In the genomic region with DNA sequence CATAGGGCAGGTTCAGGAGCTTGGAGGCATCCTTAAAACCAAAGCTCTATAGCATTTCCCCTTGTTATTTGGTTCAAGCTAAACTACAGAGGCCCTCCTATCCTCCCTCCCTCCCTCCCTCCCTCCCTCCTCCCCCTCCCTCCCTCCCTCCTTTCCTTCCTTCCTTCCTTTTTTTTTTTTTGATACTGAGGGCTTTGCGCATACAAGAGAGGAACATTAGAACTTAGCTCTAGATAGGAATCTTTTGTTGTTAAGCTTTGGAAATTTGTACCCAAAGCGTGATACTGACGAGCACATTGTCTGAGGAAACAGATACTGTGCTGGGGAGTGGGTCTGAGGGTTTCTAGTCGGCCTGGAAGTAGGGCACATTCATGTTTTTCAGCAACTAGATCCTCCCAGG, we compare ENCODE assay signal across 20 mouse cellular contexts. TPM values are rescaled to one million over a fixed set of nuclear protein-coding genes. Genes with fewer than 3 reads are reported as not detected.
DNase-seq lines count a peak whose midpoint lies in the region; TF ChIP-seq lines count a peak whose summit lies in the region.
"Had no signal": no experiment of that assay in that cellular context is flagged by ENCODE, and none has a peak within 500 bp of the region (broad histone marks: within the 10 kb centered on the region; RNA-seq: fewer than 3 reads in every experiment).

No protein-coding gene starts in this region.

- H3K79me2 ChIP-seq in MEL (ENCODE audit: control insufficient read depth, insufficient read depth, low read length, poor library complexity) (no peaks in the 10 kb centered on the region), macrophage (ENCODE audit: inconsistent target) (no peaks in the 10 kb centered on the region)

- peak; percentile 39 for DNase-seq in MEL (ENCODE audit: low read depth, low spot score)
- DNase-seq in cerebellum, adult 11-12 months = no peak
- DNase-seq in lung, postnatal 10 days = no peak
- no peak for DNase-seq in cerebellum, adult 9-11 months
- DNase-seq: adrenal gland, adult 2 months; adrenal gland, adult 8-10 months; adrenal gland, postnatal 10 days; adrenal gland, postnatal 14 days; adrenal gland, postnatal 25 days; adrenal gland, postnatal 36 days; B cell, adult 2 months; cerebellum, adult 11 months; cerebellum, adult 18-20 months; cerebellum, adult 2 months; cerebellum, adult 8-10 months; cerebellum, adult 9-10 months had no signal

- TF ChIP-seq RAD21 in MEL (IDR thresholded peaks at IDR 0.05; ENCODE audit: low read depth, low read length) = no peak

- peaks cover 0 to 11% of the 10 kb centered on the region in 2 experiments; a peak in 2 of 4 replicates for H3K36me3 ChIP-seq in MEL (ENCODE audit: control insufficient read depth in 1 of 2, insufficient read depth in 2 of 2, low read length in 2 of 2)
- no peaks in the 10 kb centered on the region for H3K36me3 ChIP-seq in macrophage (ENCODE audit: inconsistent target)
- H3K36me3 ChIP-seq: G1E had no signal

- TF ChIP-seq EP300 in MEL (IDR thresholded peaks at IDR 0.05; ENCODE audit: low read depth in 1 of 2, low read length in 2 of 2) = no peak

- H3K9ac ChIP-seq in MEL (ENCODE audit: control insufficient read depth, low read depth, low read length, poor library complexity, severe bottlenecking) = no peak overlapping the region

- H3K4me3 ChIP-seq in MEL (ENCODE audit: control insufficient read depth in 1 of 2, insufficient read depth in 1 of 2, low read depth in 2 of 2, low read length in 2 of 2) (no peak overlapping the region; a peak in 1 of 4 replicates), macrophage (ENCODE audit: inconsistent target) (no peak overlapping the region)
- no peak overlapping the region for H3K4me3 ChIP-seq in bone marrow macrophage, adult 2 months (ENCODE audit: insufficient read depth, low read length)

- H3K27ac ChIP-seq in MEL (ENCODE audit: control insufficient read depth, low read depth, low read length) (peak overlapping the region; percentile 1; the same call in 1 of the 2 replicates), macrophage (peak overlapping the region; percentile 60)
- peak overlapping the region; percentile 62 for H3K27ac ChIP-seq in bone marrow macrophage, adult 2 months (ENCODE audit: insufficient read depth, low read depth, low read length)

- H3K4me1 ChIP-seq in MEL (ENCODE audit: control insufficient read depth in 1 of 2, insufficient read depth in 2 of 2, low read length in 2 of 2) = peaks cover 2 to 10% of the 10 kb centered on the region in 2 experiments
- peaks cover 43% of the 10 kb centered on the region for H3K4me1 ChIP-seq in bone marrow macrophage, adult 2 months (ENCODE audit: control insufficient read depth, insufficient read depth, low read length)

- H3K9me3 ChIP-seq in MEL (replicated peaks; ENCODE audit: insufficient read depth, low read length) = no peaks in the 10 kb centered on the region
- H3K9me3 ChIP-seq: G1E had no signal

- 13% methylated on average over 4 of the region's 4 CpGs for WGBS in macrophage (ENCODE audit: missing documents)

- TF ChIP-seq POLR2A in MEL (IDR thresholded peaks at IDR 0.05; ENCODE audit: control insufficient read depth in 1 of 2, insufficient read depth in 1 of 2, low read depth in 1 of 2, low read length in 2 of 2, poor library complexity in 1 of 2) = no peak
- no peak for TF ChIP-seq POLR2A in bone marrow macrophage, adult 2 months (IDR thresholded peaks at IDR 0.05; ENCODE audit: borderline replicate concordance, low read depth, low read length)

- H3K27me3 ChIP-seq in MEL (ENCODE audit: control insufficient read depth in 1 of 2, insufficient read depth in 2 of 2, low read length in 2 of 2) = no peaks in the 10 kb centered on the region; a peak in 1 of 4 replicates
- H3K27me3 ChIP-seq: Patski had no signal

- no peak for TF ChIP-seq CTCF in MEL (IDR thresholded peaks at IDR 0.05 in 2 of 3, conservative IDR thresholded peaks at IDR 0.05 in 1 of 3; ENCODE audit: control insufficient read depth in 1 of 3, insufficient read depth in 1 of 3, low read depth in 2 of 3, low read length in 3 of 3, poor library complexity in 1 of 3, severe bottlenecking in 1 of 3)
- no peak for TF ChIP-seq CTCF in bone marrow macrophage, adult 2 months (IDR thresholded peaks at IDR 0.05; ENCODE audit: low read depth, low read length)

TF ChIP-seq in MEL, 35 proteins besides CTCF, POLR2A, EP300 and RAD21:
- no peak for TF ChIP-seq TCF12 (IDR thresholded peaks at IDR 0.05; ENCODE audit: low read depth, low read length)
- TF ChIP-seq JUND (IDR thresholded peaks at IDR 0.05; ENCODE audit: low read depth, low read length) = no peak
- TF ChIP-seq MYB (IDR thresholded peaks at IDR 0.05; ENCODE audit: low read depth, low read length) = no peak
- TF ChIP-seq USF1 (IDR thresholded peaks at IDR 0.05; ENCODE audit: low read depth, low read length) = no peak
- TF ChIP-seq ETS1 (IDR thresholded peaks at IDR 0.05; ENCODE audit: low read depth, low read length) = no peak
- TF ChIP-seq HCFC1 (IDR thresholded peaks at IDR 0.05; ENCODE audit: low read depth, low read length) = no peak
- TF ChIP-seq NELFE (IDR thresholded peaks at IDR 0.05; ENCODE audit: low read depth, low read length) = no peak
- peak; percentile 82 for TF ChIP-seq ZNF384 (IDR thresholded peaks at IDR 0.05; ENCODE audit: low read depth, low read length)
- TF ChIP-seq MAZ (IDR thresholded peaks at IDR 0.05; ENCODE audit: low read depth, low read length) = peak; percentile 68
- TF ChIP-seq E2F4 (IDR thresholded peaks at IDR 0.05; ENCODE audit: borderline replicate concordance, low read depth, low read length) = no peak

RNA-seq across cellular contexts. Expression of gene Tmem8, which starts 7.5 kb away (rescaled TPM):
- total RNA-seq in MEL (2012; rRNA removed) = 4.4 and 4.7 TPM in 2 replicates
- 10 to 100 TPM in 1 of 2 experiments, not detected in 1; 16.7 TPM for polyA plus RNA-seq in MEL (2012; ENCODE audit: insufficient read depth in 1 of 2, insufficient read length in 2 of 2, low read depth in 1 of 2, low replicate concordance in 2 of 2, missing spikeins in 1 of 2)
- polyA plus RNA-seq in bone marrow macrophage, adult 2 months (2012; ENCODE audit: insufficient read depth, insufficient read length, missing spikeins) = 58.4 and 67.5 TPM in 2 replicates
- total RNA-seq in macrophage (2018; cell fraction: chromatin; rRNA removed) = 10 to 100 TPM in 23 of 26 experiments, 1 to 10 TPM in 3; 5.8 to 89.8 (median 52.6) TPM
- 10 to 100 TPM; 21.1 to 52.9 (median 34.9) TPM for total RNA-seq in macrophage (2018; cell fraction: cytosol; rRNA removed)
- total RNA-seq in macrophage (2018; cell fraction: nucleus; rRNA removed) = 10 to 100 TPM; 11.1 to 92.4 (median 48.9) TPM
- polyA plus RNA-seq in macrophage (2018) = 35.3 to 45.1 TPM (median 37.7 TPM) in 3 replicates

RNA-seq across cellular contexts. Expression of gene Nme4, which starts 10.2 kb away (rescaled TPM):
- 89.1 and 115 TPM in 2 replicates for total RNA-seq in MEL (2012; rRNA removed)
- 100 to 1,000 TPM; 125 to 430 TPM for polyA plus RNA-seq in MEL (2012; ENCODE audit: insufficient read depth in 1 of 2, insufficient read length in 2 of 2, low read depth in 1 of 2, low replicate concordance in 2 of 2, missing spikeins in 1 of 2)
- polyA plus RNA-seq in bone marrow macrophage, adult 2 months (2012; ENCODE audit: insufficient read depth, insufficient read length, missing spikeins) = 25.6 and 28.4 TPM in 2 replicates
- 10 to 100 TPM in 4 of 26 experiments, 1 to 10 TPM in 16, under 1 TPM in 2, not detected in 4; 0.63 to 12.3 (median 3.8) TPM for total RNA-seq in macrophage (2018; cell fraction: chromatin; rRNA removed)
- 10 to 100 TPM in 25 of 26 experiments, 1 to 10 TPM in 1; 9.9 to 22.2 (median 15.9) TPM for total RNA-seq in macrophage (2018; cell fraction: cytosol; rRNA removed)
- 10 to 100 TPM in 2 of 26 experiments, 1 to 10 TPM in 21, under 1 TPM in 2, not detected in 1; 0.64 to 17.2 (median 3.3) TPM for total RNA-seq in macrophage (2018; cell fraction: nucleus; rRNA removed)
- 16.3 to 30.7 TPM (median 17.2 TPM) in 3 replicates for polyA plus RNA-seq in macrophage (2018)

RNA-seq across cellular contexts. Expression of gene Decr2, which starts 15.5 kb away (rescaled TPM):
- total RNA-seq in MEL (2012; rRNA removed) = 6.5 TPM in 2 replicates
- polyA plus RNA-seq in MEL (2012; ENCODE audit: insufficient read depth in 1 of 2, insufficient read length in 2 of 2, low read depth in 1 of 2, low replicate concordance in 2 of 2, missing spikeins in 1 of 2) (10 to 100 TPM in 1 of 2 experiments, not detected in 1; 11.3 TPM), macrophage (2018) (19.8 to 24.2 TPM (median 23.4 TPM) in 3 replicates)
- 29.0 and 30.7 TPM in 2 replicates for polyA plus RNA-seq in bone marrow macrophage, adult 2 months (2012; ENCODE audit: insufficient read depth, insufficient read length, missing spikeins)
- total RNA-seq in macrophage (2018; cell fraction: chromatin; rRNA removed) = 10 to 100 TPM in 15 of 26 experiments, 1 to 10 TPM in 11; 2.7 to 20.2 (median 11.8) TPM
- 10 to 100 TPM; 22.2 to 34.2 (median 29.0) TPM for total RNA-seq in macrophage (2018; cell fraction: cytosol; rRNA removed)
- 10 to 100 TPM in 18 of 26 experiments, 1 to 10 TPM in 8; 6.1 to 25.7 (median 13.1) TPM for total RNA-seq in macrophage (2018; cell fraction: nucleus; rRNA removed)

RNA-seq across cellular contexts. Expression of gene Mrpl28, which starts 17.7 kb away (rescaled TPM):
- 164 and 165 TPM in 2 replicates for total RNA-seq in MEL (2012; rRNA removed)
- 100 to 1,000 TPM; 148 to 174 TPM for polyA plus RNA-seq in MEL (2012; ENCODE audit: insufficient read depth in 1 of 2, insufficient read length in 2 of 2, low read depth in 1 of 2, low replicate concordance in 2 of 2, missing spikeins in 1 of 2)
- polyA plus RNA-seq in bone marrow macrophage, adult 2 months (2012; ENCODE audit: insufficient read depth, insufficient read length, missing spikeins) = 72.1 and 74.7 TPM in 2 replicates
- total RNA-seq in macrophage (2018; cell fraction: chromatin; rRNA removed) = 10 to 100 TPM in 20 of 26 experiments, 1 to 10 TPM in 6; 3.9 to 51.8 (median 20.6) TPM
- 10 to 100 TPM; 38.9 to 76.3 (median 58.6) TPM for total RNA-seq in macrophage (2018; cell fraction: cytosol; rRNA removed)
- total RNA-seq in macrophage (2018; cell fraction: nucleus; rRNA removed) = 10 to 100 TPM in 23 of 26 experiments, 1 to 10 TPM in 3; 7.6 to 49.4 (median 22.2) TPM
- 35.9 to 74.0 TPM (median 71.9 TPM) in 3 replicates for polyA plus RNA-seq in macrophage (2018)

RNA-seq across cellular contexts. Expression of gene Axin1, which starts 32.9 kb away (rescaled TPM):
- total RNA-seq in MEL (2012; rRNA removed) = 32.1 and 33.5 TPM in 2 replicates
- 10 to 100 TPM in 1 of 2 experiments, not detected in 1; 54.2 TPM for polyA plus RNA-seq in MEL (2012; ENCODE audit: insufficient read depth in 1 of 2, insufficient read length in 2 of 2, low read depth in 1 of 2, low replicate concordance in 2 of 2, missing spikeins in 1 of 2)
- polyA plus RNA-seq in bone marrow macrophage, adult 2 months (2012; ENCODE audit: insufficient read depth, insufficient read length, missing spikeins) = 31.6 and 40.1 TPM in 2 replicates
- 10 to 100 TPM; 20.0 to 53.7 (median 34.7) TPM for total RNA-seq in macrophage (2018; cell fraction: chromatin; rRNA removed)
- total RNA-seq in macrophage (2018; cell fraction: cytosol; rRNA removed) = 10 to 100 TPM; 21.0 to 51.5 (median 31.2) TPM
- 10 to 100 TPM; 16.9 to 47.0 (median 30.7) TPM for total RNA-seq in macrophage (2018; cell fraction: nucleus; rRNA removed)
- polyA plus RNA-seq in macrophage (2018) = 25.1 to 76.5 TPM (median 25.8 TPM) in 3 replicates

Comparison
In these comparisons a context has a peak if more than half of its experiments do, and no peak if none do; other contexts are left out.
1. H3K27ac ChIP-seq: peak in every context shown above with its lines; median percentile 62 in bone marrow macrophage, adult 2 months; 60 in macrophage; 1 in MEL.